7 mouse cellular contexts compared by ENCODE assay signal in genomic region chr5:24360792-24361454, GRCm38 (mm10). TPM values are rescaled to one million over a fixed set of nuclear protein-coding genes. Genes with fewer than 3 reads are reported as not detected.
A peak's percentile ranks its signal among the peaks of the same experiment; 100 is the strongest.
DNase-seq lines count a peak whose midpoint lies in the region; ATAC-seq and TF ChIP-seq lines count a peak whose summit lies in the region.

No protein-coding gene starts in this region.

- WGBS in intestine, postnatal 0 days: under 1% methylated on average over 7 of the region's 7 CpGs
- WGBS in limb, embryonic 10.5 days: 2% methylated on average over 7 of the region's 7 CpGs
- WGBS in midbrain, embryonic 13.5 days: 0% methylated on average over 7 of the region's 7 CpGs

- DNase-seq in adrenal gland, adult 8-10 months: peak; percentile 83
- peak; percentile 81 for DNase-seq in embryo, embryonic 11 days
- DNase-seq in heart, adult 11 months: peak; percentile 98
- DNase-seq in limb, embryonic 10.5 days (ENCODE audit: low spot score): peak; percentile 85
- peak; percentile 41 to 75 for DNase-seq in spleen, adult 18-20 months

- peak; percentile 98 for TF ChIP-seq CTCF in intestine, postnatal 0 days (IDR thresholded peaks at IDR 0.05; ENCODE audit: low read depth)

- no peak overlapping the region for H3K4me3 ChIP-seq in intestine, postnatal 0 days (ENCODE audit: low read depth, low read length)
- no peak overlapping the region for H3K4me3 ChIP-seq in limb, embryonic 10.5 days
- no peak overlapping the region for H3K4me3 ChIP-seq in midbrain, embryonic 13.5 days (replicated peaks)

- H3K9ac ChIP-seq in intestine, postnatal 0 days (ENCODE audit: low read depth, low read length): no peak overlapping the region
- no peak overlapping the region for H3K9ac ChIP-seq in midbrain, embryonic 13.5 days (replicated peaks)

- no peaks in the 10 kb centered on the region for H3K4me1 ChIP-seq in intestine, postnatal 0 days (replicated peaks; ENCODE audit: control insufficient read depth, insufficient read depth, low read length)
- peaks cover 8% of the 10 kb centered on the region; the same call in 1 of the 2 replicates for H3K4me1 ChIP-seq in limb, embryonic 10.5 days
- H3K4me1 ChIP-seq in midbrain, embryonic 13.5 days (replicated peaks): peaks cover 9% of the 10 kb centered on the region; the same call in 1 of the 2 replicates

- H3K9me3 ChIP-seq in intestine, postnatal 0 days (ENCODE audit: control insufficient read depth): no peaks in the 10 kb centered on the region
- no peaks in the 10 kb centered on the region for H3K9me3 ChIP-seq in limb, embryonic 10.5 days (replicated peaks)
- no peaks in the 10 kb centered on the region for H3K9me3 ChIP-seq in midbrain, embryonic 13.5 days

- no peak overlapping the region for H3K27ac ChIP-seq in intestine, postnatal 0 days (ENCODE audit: low read depth, low read length)
- H3K27ac ChIP-seq in limb, embryonic 10.5 days: no peak overlapping the region
- H3K27ac ChIP-seq in midbrain, embryonic 13.5 days: peak overlapping the region; percentile 15; the same call in 1 of the 2 replicates

- no peaks in the 10 kb centered on the region for H3K27me3 ChIP-seq in intestine, postnatal 0 days (replicated peaks; ENCODE audit: control insufficient read depth, insufficient read depth, low read length)
- H3K27me3 ChIP-seq in limb, embryonic 10.5 days (ENCODE audit: low read depth, poor library complexity, severe bottlenecking): no peaks in the 10 kb centered on the region
- H3K27me3 ChIP-seq in midbrain, embryonic 13.5 days: no peaks in the 10 kb centered on the region

- H3K36me3 ChIP-seq in intestine, postnatal 0 days (ENCODE audit: control insufficient read depth, insufficient read depth): no peaks in the 10 kb centered on the region
- H3K36me3 ChIP-seq in limb, embryonic 10.5 days: no peaks in the 10 kb centered on the region
- no peaks in the 10 kb centered on the region for H3K36me3 ChIP-seq in midbrain, embryonic 13.5 days

- H3K4me2 ChIP-seq in intestine, postnatal 0 days (replicated peaks; ENCODE audit: low read depth): no peak overlapping the region
- H3K4me2 ChIP-seq in midbrain, embryonic 13.5 days (replicated peaks): no peak overlapping the region

- ATAC-seq in intestine, postnatal 0 days: peak; percentile 45
- ATAC-seq in midbrain, embryonic 13.5 days: peak; percentile 75

RNA-seq across cellular contexts. Expression of gene Nos3, which starts 3.7 kb away (rescaled TPM):
- total RNA-seq in adrenal gland, adult 8-10 months (2022): 10 to 100 TPM in 1 of 4 experiments, 1 to 10 TPM in 3; 6.5 to 11.2 (median 9.1) TPM
- 3.5 and 3.7 TPM in 2 replicates for polyA plus RNA-seq in intestine, postnatal 0 days (2015; fragmentation: Nextera tagmentation; extraction: Ambion mirVana)
- 8.4 and 8.9 TPM in 2 replicates for polyA plus RNA-seq in limb, embryonic 10.5 days (2016; fragmentation: Nextera tagmentation; extraction: Ambion mirVana)
- 7.0 and 7.8 TPM in 2 replicates for polyA plus RNA-seq in midbrain, embryonic 13.5 days (2015; fragmentation: Nextera tagmentation; extraction: Ambion mirVana)

RNA-seq across cellular contexts. Expression of gene Kcnh2, which starts 9.5 kb away (rescaled TPM):
- total RNA-seq in adrenal gland, adult 8-10 months (2022): 10 to 100 TPM; 17.7 to 47.2 (median 36.0) TPM
- polyA plus RNA-seq in intestine, postnatal 0 days (2015; fragmentation: Nextera tagmentation; extraction: Ambion mirVana): 3.0 and 3.1 TPM in 2 replicates
- 15.0 and 19.3 TPM in 2 replicates for polyA plus RNA-seq in limb, embryonic 10.5 days (2016; fragmentation: Nextera tagmentation; extraction: Ambion mirVana)
- polyA plus RNA-seq in midbrain, embryonic 13.5 days (2015; fragmentation: Nextera tagmentation; extraction: Ambion mirVana): 9.0 and 10.3 TPM in 2 replicates

RNA-seq across cellular contexts. Expression of gene Atg9b, which starts 31.0 kb away (rescaled TPM):
- total RNA-seq in adrenal gland, adult 8-10 months (2022): 1 to 10 TPM in 1 of 4 experiments, under 1 TPM in 3; 0.55 to 1.3 (median 0.64) TPM
- 0.42 and 0.61 TPM in 2 replicates for polyA plus RNA-seq in intestine, postnatal 0 days (2015; fragmentation: Nextera tagmentation; extraction: Ambion mirVana)
- 1.4 and 2.1 TPM in 2 replicates for polyA plus RNA-seq in limb, embryonic 10.5 days (2016; fragmentation: Nextera tagmentation; extraction: Ambion mirVana)
- 0.39 and 0.69 TPM in 2 replicates for polyA plus RNA-seq in midbrain, embryonic 13.5 days (2015; fragmentation: Nextera tagmentation; extraction: Ambion mirVana)

RNA-seq across cellular contexts. Expression of gene Abcb8, which starts 32.5 kb away (rescaled TPM):
- total RNA-seq in adrenal gland, adult 8-10 months (2022): 10 to 100 TPM; 73.5 to 97.6 (median 86.0) TPM
- 40.4 and 40.9 TPM in 2 replicates for polyA plus RNA-seq in intestine, postnatal 0 days (2015; fragmentation: Nextera tagmentation; extraction: Ambion mirVana)
- polyA plus RNA-seq in limb, embryonic 10.5 days (2016; fragmentation: Nextera tagmentation; extraction: Ambion mirVana): 56.6 and 56.7 TPM in 2 replicates
- 50.2 and 51.5 TPM in 2 replicates for polyA plus RNA-seq in midbrain, embryonic 13.5 days (2015; fragmentation: Nextera tagmentation; extraction: Ambion mirVana)

RNA-seq across cellular contexts. Expression of gene Asic3, which starts 52.3 kb away (rescaled TPM):
- total RNA-seq in adrenal gland, adult 8-10 months (2022): under 1 TPM in 3 of 4 experiments, not detected in 1; 0.30 to 0.59 (median 0.55) TPM
- polyA plus RNA-seq in intestine, postnatal 0 days (2015; fragmentation: Nextera tagmentation; extraction: Ambion mirVana): 0.08 and 0.17 TPM in 2 replicates
- 0.13 and 0.30 TPM in 2 replicates for polyA plus RNA-seq in limb, embryonic 10.5 days (2016; fragmentation: Nextera tagmentation; extraction: Ambion mirVana)
- polyA plus RNA-seq in midbrain, embryonic 13.5 days (2015; fragmentation: Nextera tagmentation; extraction: Ambion mirVana): not detected in 2 replicates
